Mouse (Mus musculus): ENCODE data around the gene Rmnd5b. TPM values are rescaled to one million over a fixed set of nuclear protein-coding genes. Genes with fewer than 3 reads are reported as not detected.

The Rmnd5b gene
- polyA plus RNA-seq, 1 experiment from 2014 or later = 34.2 TPM

DNA sequence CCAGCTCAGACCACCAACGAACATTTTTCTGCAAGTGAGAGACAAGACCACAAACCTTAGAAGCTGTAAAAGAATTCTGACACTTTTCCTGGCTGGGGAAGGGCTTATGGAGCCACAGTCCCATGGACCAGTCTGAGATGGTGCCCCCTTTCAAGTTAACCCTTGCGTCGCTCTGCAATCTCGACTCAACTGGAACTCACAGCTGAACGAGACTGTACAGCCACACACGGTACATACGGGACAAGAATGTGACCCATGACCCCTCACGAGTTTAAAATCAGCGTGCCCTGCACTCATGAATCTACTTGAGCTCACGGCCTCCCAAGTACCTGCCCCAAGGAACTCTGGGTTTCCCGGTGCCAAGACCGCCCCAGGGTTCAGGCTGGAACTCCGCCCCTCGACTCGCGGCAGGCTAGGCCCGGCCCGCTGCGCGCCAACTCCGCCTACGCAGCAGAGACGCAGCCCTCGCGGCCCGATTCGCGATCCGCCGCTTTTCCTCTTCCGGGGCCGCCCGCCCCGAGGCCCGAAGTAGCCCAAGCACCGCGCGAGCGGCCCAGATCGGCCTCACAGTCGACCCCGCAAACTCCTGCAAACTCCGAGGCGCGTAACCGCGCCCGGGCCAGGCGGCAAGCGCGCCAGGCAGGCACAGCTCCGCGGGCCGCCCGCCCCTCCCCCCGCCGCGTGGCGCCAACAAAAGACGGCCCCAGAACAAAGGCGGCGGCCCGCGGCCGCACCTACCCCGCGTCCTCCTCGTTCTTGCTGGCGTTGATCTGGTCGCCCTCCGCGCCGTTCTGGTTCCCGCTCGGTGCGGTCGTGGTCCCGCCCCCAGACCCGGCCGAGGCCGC lies 29.9 kb downstream of the Rmnd5b start:
- Histone ChIP-seq H3K27me3 (replicated peaks; ENCODE audit: control insufficient read depth, insufficient read depth, low read length) (no peaks in the 10 kb centered on the region), H3K9me3 (ENCODE audit: control insufficient read depth) (no peaks in the 10 kb centered on the region), H3K4me3 (ENCODE audit: low read depth, low read length) (peak overlapping the region; percentile 97), H3K4me2 (replicated peaks; ENCODE audit: low read depth) (peak overlapping the region; percentile 84), H3K9ac (ENCODE audit: low read depth, low read length) (peak overlapping the region; percentile 100), H3K4me1 (replicated peaks; ENCODE audit: control insufficient read depth, insufficient read depth, low read length) (0 out of 2 replicates have a peak, but pooled peaks cover 8% of the 10 kb centered on the region), H3K27ac (ENCODE audit: low read depth, low read length) (peak overlapping the region; percentile 97), H3K36me3 (ENCODE audit: control insufficient read depth, insufficient read depth) (peaks cover 38% of the 10 kb centered on the region)
- WGBS = under 1% methylated on average over 74 of the region's 81 CpGs
- ATAC-seq = peak; percentile 84
- no peak for TF ChIP-seq CTCF (IDR thresholded peaks at IDR 0.05; ENCODE audit: low read depth)

DNA sequence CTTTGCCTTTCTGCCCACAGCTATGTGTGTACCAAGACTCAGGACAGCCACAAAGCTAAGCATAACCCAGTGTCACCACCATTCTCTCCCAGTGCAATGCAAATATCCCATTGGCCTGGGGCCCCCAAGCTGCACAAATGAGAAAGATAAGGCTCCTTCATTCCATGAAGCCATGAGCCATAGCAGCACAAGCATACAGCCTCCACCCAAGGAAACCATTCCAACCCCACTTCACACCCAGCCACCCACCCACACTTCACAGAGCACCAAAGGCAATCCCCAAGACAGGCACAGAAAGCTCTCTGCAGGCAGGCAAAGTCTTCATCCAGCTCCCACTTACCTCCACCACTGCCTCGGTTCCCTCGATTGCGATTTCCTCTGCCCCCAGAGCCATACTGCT lies 33.4 kb downstream of the Rmnd5b start:
- peaks cover 73% of the 10 kb centered on the region for H3K36me3 ChIP-seq (ENCODE audit: control insufficient read depth, insufficient read depth)
- no peak overlapping the region for H3K4me2 ChIP-seq (replicated peaks; ENCODE audit: low read depth)
- H3K4me1 ChIP-seq (replicated peaks; ENCODE audit: control insufficient read depth, insufficient read depth, low read length) = 0 out of 2 replicates have a peak, but pooled peaks cover 2% of the 10 kb centered on the region
- no peaks in the 10 kb centered on the region for H3K27me3 ChIP-seq (replicated peaks; ENCODE audit: control insufficient read depth, insufficient read depth, low read length)
- H3K4me3 ChIP-seq (ENCODE audit: low read depth, low read length) = no peak overlapping the region
- WGBS = 84% methylated on average over 3 of the region's 3 CpGs
- no peak for ATAC-seq
- no peak for TF ChIP-seq CTCF (IDR thresholded peaks at IDR 0.05; ENCODE audit: low read depth)
- H3K9me3 ChIP-seq (ENCODE audit: control insufficient read depth) = no peaks in the 10 kb centered on the region
- no peak overlapping the region for H3K9ac ChIP-seq (ENCODE audit: low read depth, low read length)
- peak overlapping the region; percentile 42 for H3K27ac ChIP-seq (ENCODE audit: low read depth, low read length)

GRCm38 (mm10) chr11:51597553-51597952 lies 38.1 kb downstream of the Rmnd5b start:
- no peak overlapping the region for H3K4me3 ChIP-seq (ENCODE audit: low read depth, low read length)
- H3K27ac ChIP-seq (ENCODE audit: low read depth, low read length) = no peak overlapping the region
- no peak for ATAC-seq
- no peaks in the 10 kb centered on the region for H3K9me3 ChIP-seq (ENCODE audit: control insufficient read depth)
- no peak overlapping the region for H3K4me2 ChIP-seq (replicated peaks; ENCODE audit: low read depth)
- no peaks in the 10 kb centered on the region for H3K27me3 ChIP-seq (replicated peaks; ENCODE audit: control insufficient read depth, insufficient read depth, low read length)
- H3K36me3 ChIP-seq (ENCODE audit: control insufficient read depth, insufficient read depth) = peaks cover 99% of the 10 kb centered on the region
- no peaks in the 10 kb centered on the region for H3K4me1 ChIP-seq (replicated peaks; ENCODE audit: control insufficient read depth, insufficient read depth, low read length)
- H3K9ac ChIP-seq (ENCODE audit: low read depth, low read length) = no peak overlapping the region
- 59% methylated on average over 2 of the region's 2 CpGs for WGBS
- TF ChIP-seq CTCF (IDR thresholded peaks at IDR 0.05; ENCODE audit: low read depth) = no peak

- no peaks in the 10 kb centered on the region for H3K27me3 ChIP-seq (replicated peaks; ENCODE audit: control insufficient read depth, insufficient read depth, low read length)
- no peak overlapping the region for H3K27ac ChIP-seq (ENCODE audit: low read depth, low read length)
- no peaks in the 10 kb centered on the region for H3K4me1 ChIP-seq (replicated peaks; ENCODE audit: control insufficient read depth, insufficient read depth, low read length)
- no peak overlapping the region for H3K4me2 ChIP-seq (replicated peaks; ENCODE audit: low read depth)
- no peak overlapping the region for H3K4me3 ChIP-seq (ENCODE audit: low read depth, low read length)
- H3K9ac ChIP-seq (ENCODE audit: low read depth, low read length) = no peak overlapping the region
- ATAC-seq = no peak
- no peak for TF ChIP-seq CTCF (IDR thresholded peaks at IDR 0.05; ENCODE audit: low read depth)
- H3K36me3 ChIP-seq (ENCODE audit: control insufficient read depth, insufficient read depth) = peaks cover 87% of the 10 kb centered on the region
- WGBS = 82% methylated on average over 1 of the region's 1 CpGs
- H3K9me3 ChIP-seq (ENCODE audit: control insufficient read depth) = no peaks in the 10 kb centered on the region
Measured at GRCm38 (mm10) chr11:51595459-51596083, 40.1 kb downstream of the Rmnd5b start.

- H3K9ac ChIP-seq (ENCODE audit: low read depth, low read length) = no peak overlapping the region
- no peak overlapping the region for H3K4me2 ChIP-seq (replicated peaks; ENCODE audit: low read depth)
- no peak overlapping the region for H3K4me3 ChIP-seq (ENCODE audit: low read depth, low read length)
- peak; percentile 5; the same call in 1 of the 2 replicates for ATAC-seq
- 47% methylated on average over 3 of the region's 3 CpGs for WGBS
- peaks cover 85% of the 10 kb centered on the region for H3K36me3 ChIP-seq (ENCODE audit: control insufficient read depth, insufficient read depth)
- H3K27ac ChIP-seq (ENCODE audit: low read depth, low read length) = no peak overlapping the region
- no peaks in the 10 kb centered on the region for H3K27me3 ChIP-seq (replicated peaks; ENCODE audit: control insufficient read depth, insufficient read depth, low read length)
- no peaks in the 10 kb centered on the region for H3K9me3 ChIP-seq (ENCODE audit: control insufficient read depth)
- H3K4me1 ChIP-seq (replicated peaks; ENCODE audit: control insufficient read depth, insufficient read depth, low read length) = no peaks in the 10 kb centered on the region
- no peak for TF ChIP-seq CTCF (IDR thresholded peaks at IDR 0.05; ENCODE audit: low read depth)
Measured at GRCm38 (mm10) chr11:51594715-51595350, 40.9 kb downstream of the Rmnd5b start.

GRCm38 (mm10) chr11:51593849-51594248 lies 41.8 kb downstream of the Rmnd5b start:
- H3K4me3 ChIP-seq (ENCODE audit: low read depth, low read length) = no peak overlapping the region
- 0 out of 2 replicates have a peak overlapping the region, but pooled peaks have one; percentile 8 for H3K27ac ChIP-seq (ENCODE audit: low read depth, low read length)
- WGBS = 87% methylated on average over 6 of the region's 6 CpGs
- ATAC-seq = no peak
- H3K36me3 ChIP-seq (ENCODE audit: control insufficient read depth, insufficient read depth) = peaks cover 84% of the 10 kb centered on the region
- H3K4me1 ChIP-seq (replicated peaks; ENCODE audit: control insufficient read depth, insufficient read depth, low read length) = no peaks in the 10 kb centered on the region
- no peaks in the 10 kb centered on the region for H3K27me3 ChIP-seq (replicated peaks; ENCODE audit: control insufficient read depth, insufficient read depth, low read length)
- H3K9me3 ChIP-seq (ENCODE audit: control insufficient read depth) = no peaks in the 10 kb centered on the region
- TF ChIP-seq CTCF (IDR thresholded peaks at IDR 0.05; ENCODE audit: low read depth) = no peak
- no peak overlapping the region for H3K9ac ChIP-seq (ENCODE audit: low read depth, low read length)
- no peak overlapping the region for H3K4me2 ChIP-seq (replicated peaks; ENCODE audit: low read depth)
